Mouse (Mus musculus) MEL (cell line): ENCODE results near the gene Dock1. TPM values are rescaled to one million over a fixed set of nuclear protein-coding genes. Genes with fewer than 3 reads are reported as not detected.

Experiments
- DNase-seq: peaks from one replicate; pipeline ENCODE4 v3.0.0; 2011; ENCODE audit warnings: low read depth, low spot score
- H3K27ac ChIP-seq: 2 replicates; pipeline ENCODE4 v1.5.1; 2012; ENCODE audit warnings: low read depth, mild to moderate bottlenecking, control low read depth, low read length, moderate library complexity; ENCODE audit not compliant: control insufficient read depth
- H3K27me3 ChIP-seq, 2 experiments: fragments of 150-350 bp in 1 of 2; sonication (generic) in 1 of 2; 2 replicates each; pipeline ENCODE4 v1.6.1; 2012; ENCODE audit warnings: low read length in 2 of 2, mild to moderate bottlenecking in 2 of 2, improper control_type of control experiment in 1 of 2, moderate library complexity in 1 of 2; ENCODE audit not compliant: insufficient read depth in 2 of 2, control insufficient read depth in 1 of 2
- H3K36me3 ChIP-seq, 2 experiments: 2 replicates each; pipeline ENCODE4 v1.6.1; 2012 to 2014; ENCODE audit warnings: low read length in 2 of 2, improper control_type of control experiment in 1 of 2, inconsistent platforms in 1 of 2, mild to moderate bottlenecking in 1 of 2; ENCODE audit not compliant: insufficient read depth in 2 of 2, control insufficient read depth in 1 of 2
- H3K4me1 ChIP-seq, 2 experiments: fragments of 150-350 bp in 1 of 2; sonication (generic) in 1 of 2; 2 replicates each; pipeline ENCODE4 v1.6.1; 2012; ENCODE audit warnings: low read length in 2 of 2, improper control_type of control experiment in 1 of 2, mild to moderate bottlenecking in 1 of 2; ENCODE audit not compliant: insufficient read depth in 2 of 2, control insufficient read depth in 1 of 2
- H3K4me3 ChIP-seq, 2 experiments: fragments of 150-350 bp in 1 of 2; sonication (generic) in 1 of 2; 2 replicates each; pipeline ENCODE4 v1.5.1; 2012; ENCODE audit warnings: low read depth in 2 of 2, low read length in 2 of 2, mild to moderate bottlenecking in 2 of 2, moderate library complexity in 2 of 2, control low read depth in 1 of 2, improper control_type of control experiment in 1 of 2; ENCODE audit not compliant: control insufficient read depth in 1 of 2, insufficient read depth in 1 of 2
- H3K79me2 ChIP-seq: 2 replicates; pipeline ENCODE4 v1.6.1; 2012; ENCODE audit warnings: mild to moderate bottlenecking, low read length, moderate library complexity; ENCODE audit not compliant: control insufficient read depth, poor library complexity, insufficient read depth
- H3K9ac ChIP-seq: 2 replicates; pipeline ENCODE4 v1.6.1; 2012; ENCODE audit warnings: low read depth, mild to moderate bottlenecking, control low read depth, low read length, moderate library complexity; ENCODE audit not compliant: control insufficient read depth, poor library complexity, severe bottlenecking
- H3K9me3 ChIP-seq: fragments of 150-350 bp; sonication (generic); replicated peaks from 2 replicates; pipeline ENCODE4 v1.6.1; 2012; ENCODE audit warnings: mild to moderate bottlenecking, low read length, improper control_type of control experiment, moderate library complexity; ENCODE audit not compliant: insufficient read depth
- BHLHE40 ChIP-seq: IDR thresholded peaks from 2 replicates; pipeline ENCODE4 v1.6.1; 2012; ENCODE audit warnings: low read depth, mild to moderate bottlenecking, inconsistent platforms, low read length, improper control_type of control experiment, borderline replicate concordance
- CHD1 ChIP-seq: IDR thresholded peaks from 2 replicates; pipeline ENCODE4 v1.6.1; 2012; ENCODE audit warnings: low read depth, mild to moderate bottlenecking, inconsistent platforms, low read length, improper control_type of control experiment
- CTCF ChIP-seq, 3 experiments: IDR thresholded peaks in 2 of 3; conservative IDR thresholded peaks in 1 of 3; 2 replicates each; pipeline ENCODE4 v1.5.1; 2011 to 2012; ENCODE audit warnings: low read length in 3 of 3, low read depth in 2 of 3, mild to moderate bottlenecking in 2 of 3, improper control_type of control experiment in 1 of 3, inconsistent platforms in 1 of 3, mixed read lengths in 1 of 3, moderate library complexity in 1 of 3; ENCODE audit not compliant: control insufficient read depth in 1 of 3, insufficient read depth in 1 of 3, poor library complexity in 1 of 3, severe bottlenecking in 1 of 3
- ETS1 ChIP-seq: IDR thresholded peaks from 2 replicates; pipeline ENCODE4 v1.6.1; 2012; ENCODE audit warnings: low read depth, mild to moderate bottlenecking, inconsistent platforms, low read length, improper control_type of control experiment, moderate library complexity
- GABPA ChIP-seq: IDR thresholded peaks from 2 replicates; pipeline ENCODE4 v1.6.1; 2012; ENCODE audit warnings: low read depth, mild to moderate bottlenecking, inconsistent platforms, low read length, improper control_type of control experiment, moderate library complexity
- GATA1 ChIP-seq: IDR thresholded peaks from 2 replicates; pipeline ENCODE4 v1.6.1; 2011; ENCODE audit warnings: low read depth, low read length, improper control_type of control experiment
- HCFC1 ChIP-seq: IDR thresholded peaks from 2 replicates; pipeline ENCODE4 v1.6.1; 2012; ENCODE audit warnings: low read depth, mild to moderate bottlenecking, inconsistent platforms, low read length, improper control_type of control experiment, moderate library complexity
- JUND ChIP-seq: IDR thresholded peaks from 2 replicates; pipeline ENCODE4 v1.6.1; 2011; ENCODE audit warnings: low read depth, mild to moderate bottlenecking, improper control_type of control experiment, low read length
- KAT2A ChIP-seq: conservative IDR thresholded peaks from 2 replicates; pipeline ENCODE4 v1.6.1; 2012; ENCODE audit warnings: low read depth, low read length, improper control_type of control experiment, inconsistent platforms
- MAFK ChIP-seq: IDR thresholded peaks from 2 replicates; pipeline ENCODE4 v1.6.1; 2011; ENCODE audit warnings: low read depth, mild to moderate bottlenecking, low read length, improper control_type of control experiment, borderline replicate concordance
- MAZ ChIP-seq: IDR thresholded peaks from 2 replicates; pipeline ENCODE4 v1.6.1; 2012; ENCODE audit warnings: low read depth, mild to moderate bottlenecking, inconsistent platforms, low read length, improper control_type of control experiment
- MEF2A ChIP-seq: IDR thresholded peaks from 2 replicates; pipeline ENCODE4 v1.6.1; 2014; ENCODE audit warnings: low read depth, mild to moderate bottlenecking, inconsistent platforms, low read length, improper control_type of control experiment; ENCODE audit not compliant: poor library complexity, insufficient replicate concordance, severe bottlenecking; ENCODE audit errors: extremely low read depth
- MXI1 ChIP-seq: IDR thresholded peaks from 2 replicates; pipeline ENCODE4 v1.6.1; 2011; ENCODE audit warnings: mild to moderate bottlenecking, low read depth, low read length, improper control_type of control experiment
- MYB ChIP-seq: IDR thresholded peaks from 2 replicates; pipeline ENCODE4 v1.6.1; 2011; ENCODE audit warnings: mild to moderate bottlenecking, low read depth, low read length, improper control_type of control experiment
- MYC ChIP-seq: IDR thresholded peaks from 2 replicates; pipeline ENCODE4 v1.6.1; 2011; ENCODE audit warnings: low read depth, mild to moderate bottlenecking, low read length, improper control_type of control experiment, moderate library complexity
- POLR2AphosphoS5 ChIP-seq: IDR thresholded peaks from 2 replicates; pipeline ENCODE4 v1.6.1; 2012; ENCODE audit warnings: low read depth, borderline replicate concordance, mild to moderate bottlenecking, inconsistent platforms, low read length, moderate library complexity, mixed read lengths
- RCOR1 ChIP-seq: IDR thresholded peaks from 2 replicates; pipeline ENCODE4 v1.6.1; 2012; ENCODE audit warnings: low read depth, mild to moderate bottlenecking, inconsistent platforms, low read length, improper control_type of control experiment
- SIN3A ChIP-seq: IDR thresholded peaks from 2 replicates; pipeline ENCODE4 v1.6.1; 2012; ENCODE audit warnings: low read length, improper control_type of control experiment, inconsistent platforms
- SMC3 ChIP-seq: IDR thresholded peaks from 2 replicates; pipeline ENCODE4 v1.6.1; 2011; ENCODE audit warnings: low read depth, low read length, improper control_type of control experiment
- TAL1 ChIP-seq: IDR thresholded peaks from 2 replicates; pipeline ENCODE4 v1.6.1; 2012; ENCODE audit warnings: mild to moderate bottlenecking, inconsistent platforms, low read length, moderate library complexity, mixed read lengths
- TBP ChIP-seq: IDR thresholded peaks from 2 replicates; pipeline ENCODE4 v1.8.0; 2011; ENCODE audit warnings: low read depth, low read length, improper control_type of control experiment
- TCF12 ChIP-seq: IDR thresholded peaks from 2 replicates; pipeline ENCODE4 v1.6.1; 2014; ENCODE audit warnings: low read depth, mild to moderate bottlenecking, inconsistent platforms, low read length, improper control_type of control experiment, moderate library complexity
- UBTF ChIP-seq: IDR thresholded peaks from 2 replicates; pipeline ENCODE4 v1.6.1; 2012; ENCODE audit warnings: low read depth, mild to moderate bottlenecking, inconsistent platforms, low read length, improper control_type of control experiment, moderate library complexity, borderline replicate concordance; ENCODE audit not compliant: insufficient read depth
- USF1 ChIP-seq: IDR thresholded peaks from 2 replicates; pipeline ENCODE4 v1.6.1; 2014; ENCODE audit warnings: low read depth, mild to moderate bottlenecking, inconsistent platforms, low read length, improper control_type of control experiment, moderate library complexity
- USF2 ChIP-seq, 2 experiments: IDR thresholded peaks; 2 replicates each; pipeline ENCODE4 v1.6.1; 2011 to 2012; ENCODE audit warnings: improper control_type of control experiment in 2 of 2, low read length in 2 of 2, borderline replicate concordance in 1 of 2, inconsistent platforms in 1 of 2, low read depth in 1 of 2, mild to moderate bottlenecking in 1 of 2; ENCODE audit not compliant: insufficient read depth in 1 of 2
- ZC3H11A ChIP-seq: IDR thresholded peaks from 2 replicates; pipeline ENCODE4 v1.6.1; 2012; ENCODE audit warnings: low read depth, mild to moderate bottlenecking, inconsistent platforms, low read length, improper control_type of control experiment
- ZKSCAN1 ChIP-seq: IDR thresholded peaks from 2 replicates; pipeline ENCODE4 v1.6.1; 2012; ENCODE audit warnings: low read depth, mild to moderate bottlenecking, inconsistent platforms, low read length, improper control_type of control experiment, moderate library complexity
- ZMIZ1 ChIP-seq: IDR thresholded peaks from 2 replicates; pipeline ENCODE4 v1.6.1; 2012; ENCODE audit warnings: low read depth, mild to moderate bottlenecking, inconsistent platforms, low read length, improper control_type of control experiment, moderate library complexity
- polyA plus RNA-seq, 2 experiments: library from polyadenylated mRNA; stranded (reverse) in 1 of 2; unstranded in 1 of 2; fragments of >175 nt in 1 of 2; fragments of >200 nt in 1 of 2; gene quantifications; 2 replicates each; pipeline versions ENCODE4 v1.2.1 to v1.2.4; 2012; ENCODE audit warnings: low replicate concordance in 2 of 2, low read depth in 1 of 2; ENCODE audit not compliant: insufficient read length in 2 of 2, insufficient read depth in 1 of 2, missing spikeins in 1 of 2
- total RNA-seq: library from RNA; depleted of rRNA; stranded (reverse); fragments of 300-350 nt; gene quantifications from 2 replicates; pipeline ENCODE4 v1.2.3, GENCODE M21; 2012

Gene Dock1
- total and polyA plus RNA-seq, 3 experiments: not detected

DNA sequence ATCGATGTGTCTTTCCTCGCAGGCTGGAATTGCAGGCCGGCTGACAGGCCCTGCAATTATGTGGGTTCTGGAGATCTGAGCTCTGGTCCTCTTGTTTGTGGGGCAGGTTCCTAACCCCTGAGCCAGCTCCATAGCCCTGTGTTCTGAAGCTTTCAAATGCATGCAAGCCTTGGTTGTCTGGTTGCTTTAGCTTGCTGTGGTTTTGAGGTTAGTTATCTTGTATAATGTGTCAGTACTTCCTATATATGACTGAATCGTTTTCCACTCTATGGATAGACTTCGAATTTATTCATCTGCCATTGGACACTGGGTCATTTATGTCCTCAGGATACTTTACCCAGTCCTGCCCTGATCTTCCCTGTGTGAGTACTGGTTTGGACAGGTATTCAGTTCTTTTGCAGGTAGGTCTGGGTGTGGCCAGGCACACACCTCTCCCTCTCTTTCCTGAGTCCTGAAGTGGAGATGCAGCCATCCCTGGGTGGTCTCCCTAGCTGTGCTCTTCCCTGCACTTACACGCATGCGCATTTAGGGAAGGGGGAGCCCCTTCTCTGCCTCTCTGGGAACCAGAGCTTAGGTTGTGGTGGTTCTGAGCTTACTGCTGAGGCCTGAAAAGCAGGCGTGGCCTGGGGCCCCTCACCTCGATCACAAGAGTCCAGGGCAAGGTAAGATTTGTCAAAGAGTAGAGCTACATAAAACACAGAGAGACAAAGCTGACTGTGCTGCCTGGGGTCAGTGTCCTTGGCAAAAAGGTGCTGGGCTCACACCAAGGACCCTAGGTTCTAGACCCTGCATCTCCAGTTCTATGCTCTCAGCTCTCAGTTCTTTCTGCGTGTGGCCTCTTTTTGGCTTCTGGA is 25.9 kb downstream of the Dock1 start:
- no peak for DNase-seq
- Histone ChIP-seq H3K27me3 (no peaks in the 10 kb centered on the region), H3K79me2 (no peaks in the 10 kb centered on the region), H3K4me3 (no peak overlapping the region), H3K9me3 (no peaks in the 10 kb centered on the region), H3K27ac (no peak overlapping the region), H3K36me3 (no peaks in the 10 kb centered on the region), H3K4me1 (no peaks in the 10 kb centered on the region), H3K9ac (no peak overlapping the region)
- no peak for TF ChIP-seq SMC3
- TF ChIP-seq MAZ: no peak
- no peak for TF ChIP-seq TCF12
- no peak for TF ChIP-seq MYB
- TF ChIP-seq UBTF: no peak
- TF ChIP-seq TBP: no peak
- TF ChIP-seq USF2 (IDR thresholded peaks at IDR 0.05; ENCODE audit: borderline replicate concordance in 1 of 2, insufficient read depth in 1 of 2, low read depth in 1 of 2, low read length in 2 of 2): no peak
- no peak for TF ChIP-seq KAT2A
- TF ChIP-seq POLR2AphosphoS5: no peak
- no peak for TF ChIP-seq MEF2A
- TF ChIP-seq SIN3A: no peak
- no peak for TF ChIP-seq USF1
- no peak for TF ChIP-seq RCOR1
- TF ChIP-seq JUND: no peak
- TF ChIP-seq HCFC1: no peak
- no peak for TF ChIP-seq GABPA
- no peak for TF ChIP-seq MXI1

- Histone ChIP-seq H3K4me3 (no peak overlapping the region), H3K79me2 (no peaks in the 10 kb centered on the region), H3K27ac (no peak overlapping the region), H3K36me3 (no peaks in the 10 kb centered on the region), H3K9me3 (no peaks in the 10 kb centered on the region), H3K27me3 (no peaks in the 10 kb centered on the region), H3K4me1 (no peaks in the 10 kb centered on the region), H3K9ac (no peak overlapping the region)
- DNase-seq: no peak
- TF ChIP-seq MYC (no peak), RCOR1 (no peak), MXI1 (no peak), TAL1 (no peak), ETS1 (no peak), BHLHE40 (no peak), ZMIZ1 (no peak), GATA1 (no peak), ZC3H11A (no peak), CTCF (IDR thresholded peaks at IDR 0.05 in 2 of 3, conservative IDR thresholded peaks at IDR 0.05 in 1 of 3; ENCODE audit: control insufficient read depth in 1 of 3, insufficient read depth in 1 of 3, low read depth in 2 of 3, low read length in 3 of 3, poor library complexity in 1 of 3, severe bottlenecking in 1 of 3) (no peak), CHD1 (no peak), TBP (no peak), JUND (no peak), ZKSCAN1 (no peak), MAFK (no peak), UBTF (no peak), GABPA (no peak), SIN3A (no peak)
These were observed 27.0 kb downstream of the Dock1 start for GRCm38 (mm10) chr7:134697479-134697878.
